19 mouse cellular contexts compared by ENCODE assay signal in the genomic region with DNA sequence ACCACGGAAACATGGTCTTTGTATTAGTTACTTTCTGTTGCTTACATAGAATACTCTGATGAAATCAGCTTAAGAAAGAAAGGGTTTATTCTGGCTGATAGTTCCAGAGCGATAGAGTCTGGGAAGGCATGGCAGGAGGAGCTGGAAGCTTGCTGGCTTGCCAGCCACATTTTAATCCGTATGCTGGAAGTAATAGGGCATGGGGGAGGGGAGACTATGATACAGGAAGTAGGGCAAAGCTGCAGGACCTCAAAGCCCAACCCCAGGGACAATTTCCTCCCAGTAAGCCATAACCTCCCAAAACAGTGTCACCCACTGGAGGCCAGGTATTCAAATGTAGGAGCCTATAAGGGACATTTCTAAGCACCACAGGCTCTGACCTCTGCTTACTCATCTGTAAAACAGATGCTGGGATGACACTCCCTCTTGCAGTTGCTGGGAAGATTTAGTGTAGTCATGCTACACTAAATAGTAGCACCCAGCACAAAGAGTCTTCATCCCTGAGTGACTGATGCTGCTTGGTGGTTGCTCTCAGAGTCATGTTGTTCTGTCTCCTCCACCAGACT.
DNase-seq lines count a peak whose midpoint lies in the region; ATAC-seq and TF ChIP-seq lines count a peak whose summit lies in the region.
"Had no signal": no experiment of that assay in that cellular context is flagged by ENCODE, and none has a peak within 500 bp of the region (broad histone marks: within the 10 kb centered on the region; RNA-seq: fewer than 3 reads in every experiment).

No protein-coding gene starts in this region.

- TF ChIP-seq CTCF in layer of hippocampus, adult 2 months (conservative IDR thresholded peaks at IDR 0.05): no peak
- no peak for TF ChIP-seq CTCF in bone marrow macrophage, adult 2 months (IDR thresholded peaks at IDR 0.05; ENCODE audit: low read depth, low read length)

- no peaks in the 10 kb centered on the region for H3K27me3 ChIP-seq in megakaryocyte, embryonic 14.5 days (replicated peaks)
- H3K27me3 ChIP-seq: embryonic facial prominence, embryonic 12.5 days; forebrain, embryonic 13.5 days; heart, embryonic 13.5 days; hindbrain, embryonic 12.5 days had no signal

- no peak for DNase-seq in layer of hippocampus, adult 2 months (ENCODE audit: low spot score in 2 of 2)
- DNase-seq in layer of hippocampus, postnatal 10 days (ENCODE audit: low spot score in 2 of 2): no peak
- no peak for DNase-seq in yolk sac, embryonic 10.5 days (ENCODE audit: low spot score)
- DNase-seq in testis, postnatal 14 days (ENCODE audit: low spot score): no peak
- DNase-seq: adrenal gland, postnatal 10 days; cerebellum, adult 11-12 months; cerebellum, adult 9-10 months; cerebellum, postnatal 25 days; forebrain, postnatal 0 days; gastrocnemius, postnatal 14 days; heart, postnatal 4 days had no signal

- no peak overlapping the region for H3K4me3 ChIP-seq in layer of hippocampus, adult 2 months
- no peak overlapping the region for H3K4me3 ChIP-seq in bone marrow macrophage, adult 2 months (ENCODE audit: insufficient read depth, low read length)
- H3K4me3 ChIP-seq in megakaryocyte, embryonic 14.5 days (replicated peaks): peak overlapping the region; percentile 42
- H3K4me3 ChIP-seq: embryonic facial prominence, embryonic 12.5 days; forebrain, embryonic 13.5 days; heart, embryonic 13.5 days; hindbrain, embryonic 12.5 days had no signal

- no peaks in the 10 kb centered on the region for H3K9me3 ChIP-seq in megakaryocyte, embryonic 14.5 days
- H3K9me3 ChIP-seq: embryonic facial prominence, embryonic 12.5 days; forebrain, embryonic 13.5 days; heart, embryonic 13.5 days; hindbrain, embryonic 12.5 days had no signal

- no peak for TF ChIP-seq POLR2A in bone marrow macrophage, adult 2 months (IDR thresholded peaks at IDR 0.05; ENCODE audit: borderline replicate concordance, low read depth, low read length)

- ATAC-seq in inflammation-experienced regulatory T-cells, adult 6 months: no peak
- ATAC-seq: forebrain, embryonic 13.5 days; forebrain, postnatal 0 days; hindbrain, embryonic 16.5 days had no signal

- H3K27ac ChIP-seq in layer of hippocampus, adult 2 months: peak overlapping the region; percentile 12; the same call in 1 of the 2 replicates
- H3K27ac ChIP-seq in bone marrow macrophage, adult 2 months (ENCODE audit: insufficient read depth, low read depth, low read length): peak overlapping the region; percentile 3
- H3K27ac ChIP-seq: embryonic facial prominence, embryonic 12.5 days; forebrain, embryonic 13.5 days; heart, embryonic 13.5 days; hindbrain, embryonic 12.5 days had no signal

- H3K4me1 ChIP-seq in bone marrow macrophage, adult 2 months (ENCODE audit: control insufficient read depth, insufficient read depth, low read length): peaks cover 27% of the 10 kb centered on the region
- peaks cover 84% of the 10 kb centered on the region for H3K4me1 ChIP-seq in megakaryocyte, embryonic 14.5 days
- H3K4me1 ChIP-seq: embryonic facial prominence, embryonic 12.5 days; forebrain, embryonic 13.5 days; heart, embryonic 13.5 days; hindbrain, embryonic 12.5 days had no signal

- peaks cover 7% of the 10 kb centered on the region for H3K36me3 ChIP-seq in megakaryocyte, embryonic 14.5 days (replicated peaks; ENCODE audit: low read length)
- H3K36me3 ChIP-seq: embryonic facial prominence, embryonic 12.5 days; heart, embryonic 13.5 days; hindbrain, embryonic 12.5 days had no signal
